Comparison of ENCODE assay signal across 8 mouse cellular contexts in the genomic region with DNA sequence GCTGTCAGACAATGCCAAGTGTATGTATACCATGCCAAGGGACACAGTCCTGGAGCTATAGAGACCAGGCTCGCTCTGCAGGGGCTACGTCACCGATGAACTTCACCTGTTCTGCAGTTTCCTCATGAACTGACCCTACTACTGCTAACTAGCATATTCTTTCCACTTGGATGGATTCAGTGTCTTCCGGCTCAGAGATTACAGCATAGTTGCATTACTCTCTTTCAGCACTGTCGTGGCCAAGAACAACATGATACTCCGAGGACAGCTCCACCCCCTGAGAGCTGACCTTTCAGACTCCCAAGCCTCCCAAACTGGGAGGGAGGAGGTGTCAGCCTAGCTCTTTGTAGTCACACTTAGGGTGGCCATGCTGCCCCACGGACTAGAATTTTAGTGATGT.
DNase-seq lines count a peak whose midpoint lies in the region; ATAC-seq and TF ChIP-seq lines count a peak whose summit lies in the region.

No protein-coding gene starts in this region.

- H3K4me3 ChIP-seq in hindbrain, postnatal 0 days (ENCODE audit: low read length) = no peak overlapping the region
- no peak overlapping the region for H3K4me3 ChIP-seq in hindbrain, embryonic 14.5 days (replicated peaks; ENCODE audit: low read length)
- no peak overlapping the region for H3K4me3 ChIP-seq in kidney, postnatal 0 days (replicated peaks; ENCODE audit: low read depth, low read length)
- no peak overlapping the region for H3K4me3 ChIP-seq in testis, adult 2 months (ENCODE audit: control insufficient read depth, low read depth, low read length)
- no peak overlapping the region for H3K4me3 ChIP-seq in forebrain, embryonic 11.5 days (ENCODE audit: low read depth, low read length)

- 41% methylated on average over 7 of the region's 7 CpGs for WGBS in hindbrain, postnatal 0 days
- 39% methylated on average over 7 of the region's 7 CpGs for WGBS in hindbrain, embryonic 14.5 days
- 17% methylated on average over 7 of the region's 7 CpGs for WGBS in kidney, postnatal 0 days
- 39% methylated on average over 7 of the region's 7 CpGs for WGBS in forebrain, embryonic 11.5 days

- no peak overlapping the region for H3K4me2 ChIP-seq in hindbrain, postnatal 0 days (ENCODE audit: low read depth, low read length)
- no peak overlapping the region for H3K4me2 ChIP-seq in hindbrain, embryonic 14.5 days (replicated peaks)
- 0 out of 2 replicates have a peak overlapping the region, but pooled peaks have one; percentile 3 for H3K4me2 ChIP-seq in kidney, postnatal 0 days (ENCODE audit: low read length)
- no peak overlapping the region for H3K4me2 ChIP-seq in forebrain, embryonic 11.5 days (ENCODE audit: low read depth, low read length, severe bottlenecking)

- no peaks in the 10 kb centered on the region for H3K9me3 ChIP-seq in hindbrain, postnatal 0 days (ENCODE audit: low read length)
- H3K9me3 ChIP-seq in hindbrain, embryonic 14.5 days (ENCODE audit: control insufficient read depth, low read length) = no peaks in the 10 kb centered on the region
- H3K9me3 ChIP-seq in kidney, postnatal 0 days (replicated peaks; ENCODE audit: low read length) = no peaks in the 10 kb centered on the region
- H3K9me3 ChIP-seq in forebrain, embryonic 11.5 days (ENCODE audit: control insufficient read depth, low read length) = no peaks in the 10 kb centered on the region

- no peak overlapping the region for H3K9ac ChIP-seq in hindbrain, postnatal 0 days (replicated peaks; ENCODE audit: low read length)
- H3K9ac ChIP-seq in hindbrain, embryonic 14.5 days = no peak overlapping the region
- no peak overlapping the region for H3K9ac ChIP-seq in kidney, postnatal 0 days (ENCODE audit: low read depth, low read length)
- no peak overlapping the region; the same call in 1 of the 2 replicates for H3K9ac ChIP-seq in forebrain, embryonic 11.5 days (ENCODE audit: low read length)

- peak; percentile 38; the same call in 1 of the 2 replicates for ATAC-seq in hindbrain, postnatal 0 days
- no peak for ATAC-seq in hindbrain, embryonic 14.5 days (ENCODE audit: low FRiP score)
- peak; percentile 85 for ATAC-seq in kidney, postnatal 0 days (replicated peaks; ENCODE audit: low FRiP score, low read depth)
- no peak; the same call in 1 of the 2 replicates for ATAC-seq in forebrain, embryonic 11.5 days (replicated peaks; ENCODE audit: low FRiP score)

- no peak for TF ChIP-seq POLR2A in testis, adult 2 months (IDR thresholded peaks at IDR 0.05; ENCODE audit: control insufficient read depth, low read depth, low read length)

- 0 out of 2 replicates have a peak overlapping the region, but pooled peaks have one; percentile 38 for H3K27ac ChIP-seq in hindbrain, postnatal 0 days
- H3K27ac ChIP-seq in hindbrain, embryonic 14.5 days = no peak overlapping the region
- H3K27ac ChIP-seq in kidney, postnatal 0 days = peak overlapping the region; percentile 60
- H3K27ac ChIP-seq in testis, adult 2 months (ENCODE audit: control insufficient read depth, insufficient read depth, low read depth, low read length) = peak overlapping the region; percentile 37
- no peak overlapping the region for H3K27ac ChIP-seq in forebrain, embryonic 11.5 days (ENCODE audit: low read depth, low read length)

- DNase-seq in hindbrain, postnatal 0 days (ENCODE audit: low spot score) = no peak
- no peak for DNase-seq in hindbrain, embryonic 14.5 days (ENCODE audit: low spot score)
- peak; percentile 82 for DNase-seq in adrenal gland, postnatal 10 days
- peak; percentile 87 for DNase-seq in heart, adult 8-10 months (ENCODE audit: low spot score)
- peak; percentile 91 for DNase-seq in kidney, postnatal 0 days (ENCODE audit: low spot score)
- DNase-seq in forebrain, embryonic 11.5 days (ENCODE audit: low spot score) = no peak
- no peak for DNase-seq in layer of hippocampus, adult 9-10 months (ENCODE audit: low spot score)

- 0 out of 2 replicates have a peak, but pooled peaks cover 5% of the 10 kb centered on the region for H3K4me1 ChIP-seq in hindbrain, postnatal 0 days (ENCODE audit: insufficient read depth, low read length)
- peaks cover 24% of the 10 kb centered on the region for H3K4me1 ChIP-seq in hindbrain, embryonic 14.5 days (replicated peaks; ENCODE audit: control insufficient read depth, insufficient read depth, low read length)
- peaks cover 26% of the 10 kb centered on the region for H3K4me1 ChIP-seq in kidney, postnatal 0 days (replicated peaks; ENCODE audit: insufficient read depth, low read length)
- peaks cover 6% of the 10 kb centered on the region for H3K4me1 ChIP-seq in testis, adult 2 months (ENCODE audit: control insufficient read depth, insufficient read depth, low read length)
- H3K4me1 ChIP-seq in forebrain, embryonic 11.5 days (replicated peaks; ENCODE audit: control insufficient read depth, insufficient read depth, low read length) = peaks cover 12% of the 10 kb centered on the region

- H3K36me3 ChIP-seq in hindbrain, postnatal 0 days (ENCODE audit: insufficient read depth, low read length) = no peaks in the 10 kb centered on the region
- H3K36me3 ChIP-seq in hindbrain, embryonic 14.5 days (replicated peaks; ENCODE audit: control insufficient read depth, insufficient read depth) = no peaks in the 10 kb centered on the region
- no peaks in the 10 kb centered on the region for H3K36me3 ChIP-seq in kidney, postnatal 0 days (ENCODE audit: insufficient read depth, low read length)
- no peaks in the 10 kb centered on the region for H3K36me3 ChIP-seq in testis, adult 2 months (ENCODE audit: control insufficient read depth, insufficient read depth, low read length)
- H3K36me3 ChIP-seq in forebrain, embryonic 11.5 days (ENCODE audit: control insufficient read depth, insufficient read depth, low read length) = no peaks in the 10 kb centered on the region

- H3K27me3 ChIP-seq in hindbrain, postnatal 0 days (ENCODE audit: insufficient read depth, low read length) = no peaks in the 10 kb centered on the region
- no peaks in the 10 kb centered on the region for H3K27me3 ChIP-seq in hindbrain, embryonic 14.5 days (ENCODE audit: control insufficient read depth, insufficient read depth, low read length)
- H3K27me3 ChIP-seq in kidney, postnatal 0 days (ENCODE audit: insufficient read depth, low read length) = no peaks in the 10 kb centered on the region
- no peaks in the 10 kb centered on the region for H3K27me3 ChIP-seq in testis, adult 2 months (ENCODE audit: control insufficient read depth, insufficient read depth, low read length)
- no peaks in the 10 kb centered on the region for H3K27me3 ChIP-seq in forebrain, embryonic 11.5 days (ENCODE audit: control insufficient read depth, insufficient read depth, low read length)

- TF ChIP-seq CTCF in hindbrain, postnatal 0 days (IDR thresholded peaks at IDR 0.05; ENCODE audit: low read depth) = no peak
- no peak for TF ChIP-seq CTCF in kidney, postnatal 0 days (IDR thresholded peaks at IDR 0.05; ENCODE audit: low read depth)
- no peak for TF ChIP-seq CTCF in testis, adult 2 months (IDR thresholded peaks at IDR 0.05; ENCODE audit: control insufficient read depth, insufficient read depth, insufficient replicate concordance, low read depth, low read length)

Comparison
In these comparisons a context has a peak if more than half of its experiments do, and no peak if none do; other contexts are left out.
1. ATAC-seq: peak in hindbrain, postnatal 0 days (single experiment) and kidney, postnatal 0 days (single experiment); none in hindbrain, embryonic 14.5 days (single experiment) and forebrain, embryonic 11.5 days (single experiment).
2. H3K27ac ChIP-seq: peak in hindbrain, postnatal 0 days (single experiment), kidney, postnatal 0 days (single experiment) and testis, adult 2 months (single experiment); none in hindbrain, embryonic 14.5 days (single experiment) and forebrain, embryonic 11.5 days (single experiment).
3. DNase-seq: peak in adrenal gland, postnatal 10 days (single experiment), heart, adult 8-10 months (single experiment) and kidney, postnatal 0 days (single experiment); none in hindbrain, postnatal 0 days (single experiment), hindbrain, embryonic 14.5 days (single experiment), forebrain, embryonic 11.5 days (single experiment) and layer of hippocampus, adult 9-10 months (single experiment).